Mouse (Mus musculus): ENCODE measurements around the gene Olfr1045.
"Not testable (repeated sequence)": the region's sequence is repeated elsewhere in the genome, so short reads cannot be mapped to it uniquely, and the experiment has no call there.

Gene Olfr1045

GRCm38 (mm10) chr2:86202909-86203308, at the start of gene Olfr1045:
Gene Olfr1045 (minus strand): TSS chr2:86203009.
- DNase-seq (ENCODE audit: low spot score): no peak

GRCm38 (mm10) chr2:86240189-86240588, 37.4 kb upstream of the Olfr1045 start, which contains the start of gene Olfr1048:
Gene Olfr1048 (minus strand): TSS chr2:86240289.
- DNase-seq (ENCODE audit: low spot score): no peak

GRCm38 (mm10) chr2:86231301-86231700, 28.5 kb upstream of the Olfr1045 start, which contains the start of gene Olfr1047:
Gene Olfr1047 (minus strand): TSS chr2:86231401.
- DNase-seq (ENCODE audit: low spot score): no peak

GRCm38 (mm10) chr2:86219214-86219613, 16.4 kb upstream of the Olfr1045 start, which contains the start of gene Olfr1046:
Gene Olfr1046 (minus strand): TSS chr2:86219314.
- no peak for DNase-seq (ENCODE audit: low spot score)

GRCm38 (mm10) chr2:86195863-86196262, 6.9 kb downstream of the Olfr1045 start:
- no peak for DNase-seq (ENCODE audit: low spot score)

- no peak for DNase-seq (ENCODE audit: low spot score)
Measured at GRCm38 (mm10) chr2:86185583-86185982, 17.2 kb downstream of the Olfr1045 start, which contains the start of gene Olfr52. Gene Olfr52 (minus strand): TSS chr2:86185683.

- DNase-seq (ENCODE audit: low spot score): no peak
Measured at GRCm38 (mm10) chr2:86179950-86180349, 22.9 kb downstream of the Olfr1045 start.

GRCm38 (mm10) chr2:86177720-86178119, 25.1 kb downstream of the Olfr1045 start, which contains the start of gene Olfr1044:
Gene Olfr1044 (minus strand): TSS chr2:86177820.
- DNase-seq (ENCODE audit: low spot score): no peak

GRCm38 (mm10) chr2:86175422-86175821, 27.4 kb downstream of the Olfr1045 start:
- DNase-seq (ENCODE audit: low spot score): not testable (repeated sequence)

- DNase-seq (ENCODE audit: low spot score): no peak
Measured at GRCm38 (mm10) chr2:86167422-86167821, 35.4 kb downstream of the Olfr1045 start, which contains the start of gene Olfr1043. Gene Olfr1043 (minus strand): TSS chr2:86167522.

GRCm38 (mm10) chr2:86161738-86162137, 41.1 kb downstream of the Olfr1045 start, which contains the start of gene Olfr1042:
Gene Olfr1042 (minus strand): TSS chr2:86161838.
- no peak for DNase-seq (ENCODE audit: low spot score)

- no peak for DNase-seq (ENCODE audit: low spot score)
Measured at GRCm38 (mm10) chr2:86146632-86147031, 56.2 kb downstream of the Olfr1045 start, which contains the start of gene Olfr1040. Gene Olfr1040 (minus strand): TSS chr2:86146732.

All from ovary, postnatal 14 days (tissue).